Comparison of ENCODE assay signal across 24 mouse cellular contexts in the genomic region with DNA sequence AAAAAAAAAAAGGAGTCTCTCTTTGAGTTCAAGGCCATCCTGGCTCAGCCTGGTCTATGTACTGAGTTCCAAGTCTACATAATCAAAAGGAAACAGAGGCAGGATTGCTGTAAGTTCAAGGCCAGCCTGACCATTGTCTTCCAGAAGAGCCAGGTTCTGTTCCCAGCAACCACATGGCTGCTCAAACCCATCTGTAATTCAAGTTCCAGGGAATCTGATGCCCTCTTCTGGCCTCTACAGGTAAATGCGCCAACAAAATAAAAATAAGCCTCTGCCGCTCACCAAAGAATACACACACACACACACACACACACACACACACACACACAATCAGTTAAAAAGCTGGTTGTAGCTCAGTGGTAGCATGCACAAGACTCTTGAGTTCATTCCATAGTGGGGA. TPM values are rescaled to one million over a fixed set of nuclear protein-coding genes. Genes with fewer than 3 reads are reported as not detected.
DNase-seq lines count a peak whose midpoint lies in the region; ATAC-seq and TF ChIP-seq lines count a peak whose summit lies in the region.
"Had no signal": no experiment of that assay in that cellular context is flagged by ENCODE, and none has a peak within 500 bp of the region (broad histone marks: within the 10 kb centered on the region; RNA-seq: fewer than 3 reads in every experiment).

No protein-coding gene starts in this region.

- H3K4me1 ChIP-seq in kidney, postnatal 0 days (replicated peaks; ENCODE audit: insufficient read depth, low read length) = no peaks in the 10 kb centered on the region
- H3K4me1 ChIP-seq: hindbrain, embryonic 15.5 days; liver, embryonic 12.5 days; lung, embryonic 15.5 days; midbrain, embryonic 15.5 days; neural tube, embryonic 13.5 days had no signal

- ATAC-seq in CD4-positive, CD25-positive, alpha-beta regulatory T cell, adult 4 months = no peak
- ATAC-seq in kidney, postnatal 0 days (replicated peaks; ENCODE audit: low FRiP score, low read depth) = no peak
- ATAC-seq: liver, embryonic 12.5 days; midbrain, embryonic 15.5 days had no signal

- H3K4me3 ChIP-seq in kidney, postnatal 0 days (replicated peaks; ENCODE audit: low read depth, low read length) = no peak overlapping the region
- H3K4me3 ChIP-seq: embryonic facial prominence, embryonic 10.5 days; forebrain, embryonic 10.5 days; heart, embryonic 10.5 days; hindbrain, embryonic 15.5 days; liver, embryonic 12.5 days; lung, embryonic 15.5 days; midbrain, embryonic 15.5 days; myocyte; neural tube, embryonic 13.5 days had no signal

- H3K4me2 ChIP-seq in kidney, postnatal 0 days (ENCODE audit: low read length) = no peak overlapping the region
- H3K4me2 ChIP-seq: hindbrain, embryonic 15.5 days; liver, embryonic 12.5 days; lung, embryonic 15.5 days; midbrain, embryonic 15.5 days; neural tube, embryonic 13.5 days had no signal

- H3K9ac ChIP-seq in kidney, postnatal 0 days (ENCODE audit: low read depth, low read length) = no peak overlapping the region
- H3K9ac ChIP-seq: hindbrain, embryonic 15.5 days; liver, embryonic 12.5 days; lung, embryonic 15.5 days; midbrain, embryonic 15.5 days; neural tube, embryonic 13.5 days had no signal

- H3K36me3 ChIP-seq in kidney, postnatal 0 days (ENCODE audit: insufficient read depth, low read length) = peaks cover 8% of the 10 kb centered on the region
- H3K36me3 ChIP-seq: midbrain, embryonic 15.5 days had no signal

- no peaks in the 10 kb centered on the region for H3K27me3 ChIP-seq in kidney, postnatal 0 days (ENCODE audit: insufficient read depth, low read length)
- H3K27me3 ChIP-seq: CH12.LX; hindbrain, embryonic 15.5 days; liver, embryonic 12.5 days; lung, embryonic 15.5 days; midbrain, embryonic 15.5 days; neural tube, embryonic 13.5 days had no signal

- no peaks in the 10 kb centered on the region for H3K9me3 ChIP-seq in kidney, postnatal 0 days (replicated peaks; ENCODE audit: low read length)
- H3K9me3 ChIP-seq: embryonic facial prominence, embryonic 10.5 days; forebrain, embryonic 10.5 days; heart, embryonic 10.5 days; hindbrain, embryonic 15.5 days; liver, embryonic 12.5 days; lung, embryonic 15.5 days; midbrain, embryonic 15.5 days; neural tube, embryonic 13.5 days had no signal

- peak; percentile 24; the same call in 1 of the 2 replicates for TF ChIP-seq CTCF in kidney, postnatal 0 days (IDR thresholded peaks at IDR 0.05; ENCODE audit: low read depth)

- 93% methylated on average over 2 of the region's 2 CpGs for WGBS in kidney, postnatal 0 days

- intact Hi-C loops in left cerebral cortex, postnatal 36 days (cut with DNase I) = no loop called here

- H3K27ac ChIP-seq in kidney, postnatal 0 days = no peak overlapping the region
- H3K27ac ChIP-seq: embryonic facial prominence, embryonic 10.5 days; forebrain, embryonic 10.5 days; heart, embryonic 10.5 days; hindbrain, embryonic 15.5 days; liver, embryonic 12.5 days; lung, embryonic 15.5 days; midbrain, embryonic 15.5 days; neural tube, embryonic 13.5 days had no signal

- DNase-seq in CD4-positive, CD25-positive, alpha-beta regulatory T cell, adult 2 months (ENCODE audit: low read depth, low spot score) = peak; percentile 14
- DNase-seq in kidney, postnatal 0 days (ENCODE audit: low spot score) = no peak
- DNase-seq in kidney, adult 11 months = no peak
- DNase-seq in 416B (ENCODE audit: low read depth) (peak; percentile 40), R1 (ENCODE audit: low read depth, low spot score) (peak; percentile 86)
- no peak for DNase-seq in embryo, embryonic 9.5 days (ENCODE audit: extremely low spot score)
- no peak for DNase-seq in left cerebral cortex, postnatal 36 days (ENCODE audit: low spot score in 2 of 2)
- DNase-seq: cerebellum, adult 11 months; cerebellum, adult 9-11 months; heart, postnatal 4 days; kidney, adult 18-20 months; lung, postnatal 4 days; right cerebral cortex, adult 18-20 months had no signal

RNA-seq across cellular contexts. Expression of gene Haus4, which starts 15.8 kb away (rescaled TPM):
- polyA plus RNA-seq in CD4-positive, CD25-positive, alpha-beta regulatory T cell, adult 4 months (2017; shearing (Covaris generic)) = 10 to 100 TPM; 21.0 to 28.8 TPM
- 41.6 and 46.4 TPM in 2 replicates for polyA plus RNA-seq in kidney, postnatal 0 days (2015; fragmentation: Nextera tagmentation; extraction: Ambion mirVana)
- 1 to 10 TPM; 1.6 to 4.7 TPM for total RNA-seq in left cerebral cortex, postnatal 36 days (2021)

RNA-seq across cellular contexts. Expression of gene Prmt5, which starts 21.3 kb away (rescaled TPM):
- polyA plus RNA-seq in CD4-positive, CD25-positive, alpha-beta regulatory T cell, adult 4 months (2017; shearing (Covaris generic)) = 10 to 100 TPM; 44.9 to 54.8 TPM
- 52.2 and 60.1 TPM in 2 replicates for polyA plus RNA-seq in kidney, postnatal 0 days (2015; fragmentation: Nextera tagmentation; extraction: Ambion mirVana)
- 10 to 100 TPM; 47.7 to 58.0 TPM for total RNA-seq in left cerebral cortex, postnatal 36 days (2021)

RNA-seq across cellular contexts. Expression of gene Ajuba, which starts 38.8 kb away (rescaled TPM):
- polyA plus RNA-seq in CD4-positive, CD25-positive, alpha-beta regulatory T cell, adult 4 months (2017; shearing (Covaris generic)) = not detected
- 34.6 and 40.9 TPM in 2 replicates for polyA plus RNA-seq in kidney, postnatal 0 days (2015; fragmentation: Nextera tagmentation; extraction: Ambion mirVana)
- 1 to 10 TPM; 1.5 to 2.0 TPM for total RNA-seq in left cerebral cortex, postnatal 36 days (2021)

Comparison
In these comparisons a context has a peak if more than half of its experiments do, and no peak if none do; other contexts are left out.
1. DNase-seq: peak in CD4-positive, CD25-positive, alpha-beta regulatory T cell, adult 2 months (single experiment), 416B (single experiment) and R1 (single experiment); none in kidney, postnatal 0 days (single experiment), kidney, adult 11 months (single experiment), embryo, embryonic 9.5 days (single experiment) and left cerebral cortex, postnatal 36 days (0 of 2).
2. RNA of gene Ajuba, which starts 38.8 kb away (polyA plus RNA-seq): 34.6 to 40.9 TPM in kidney, postnatal 0 days; not detected in CD4-positive, CD25-positive, alpha-beta regulatory T cell, adult 4 months; every median in the first group is over 10 times any median in the second.